Mouse (Mus musculus): ENCODE measurements around the gene Suco.

DNA sequence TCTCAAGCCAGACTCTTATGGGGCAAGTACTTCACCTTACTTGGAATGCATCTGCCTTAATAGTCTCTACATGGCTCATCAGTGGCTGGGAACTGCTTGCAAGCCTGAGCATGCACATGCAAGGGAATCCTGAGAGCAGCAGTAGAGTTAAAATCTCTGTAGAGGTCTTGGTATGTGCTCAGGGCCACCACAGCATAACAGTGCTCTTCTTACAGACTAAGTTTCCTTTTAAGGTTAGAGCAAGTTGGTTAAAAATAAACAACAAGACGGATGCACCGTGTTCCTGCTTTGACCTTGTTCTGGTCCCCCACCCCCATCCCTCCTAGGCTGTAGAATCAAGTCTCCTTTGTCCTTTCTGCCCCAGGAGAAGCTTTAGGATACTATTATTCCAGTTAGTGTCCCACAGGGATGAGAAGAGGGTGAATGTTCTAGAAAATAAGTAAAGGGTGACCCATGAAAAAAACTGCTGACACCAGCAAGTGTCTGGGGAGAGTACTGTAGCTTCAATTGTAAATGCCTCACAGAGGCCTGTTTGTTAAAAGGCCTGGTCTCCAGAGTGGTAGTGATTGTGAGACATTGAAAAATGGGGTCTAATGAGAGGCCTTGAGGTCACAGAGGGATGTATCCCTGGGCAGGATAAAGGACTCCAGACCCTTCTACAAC, 31.4 kb upstream of the Suco start:
- TF ChIP-seq CTCF (IDR thresholded peaks at IDR 0.05; ENCODE audit: low read depth), result no peak
- no peak for TF ChIP-seq EP300 (IDR thresholded peaks at IDR 0.05; ENCODE audit: low read depth)
